Mouse (Mus musculus): Measurements from ENCODE around the gene Atf7ip.

Gene Atf7ip

DNA sequence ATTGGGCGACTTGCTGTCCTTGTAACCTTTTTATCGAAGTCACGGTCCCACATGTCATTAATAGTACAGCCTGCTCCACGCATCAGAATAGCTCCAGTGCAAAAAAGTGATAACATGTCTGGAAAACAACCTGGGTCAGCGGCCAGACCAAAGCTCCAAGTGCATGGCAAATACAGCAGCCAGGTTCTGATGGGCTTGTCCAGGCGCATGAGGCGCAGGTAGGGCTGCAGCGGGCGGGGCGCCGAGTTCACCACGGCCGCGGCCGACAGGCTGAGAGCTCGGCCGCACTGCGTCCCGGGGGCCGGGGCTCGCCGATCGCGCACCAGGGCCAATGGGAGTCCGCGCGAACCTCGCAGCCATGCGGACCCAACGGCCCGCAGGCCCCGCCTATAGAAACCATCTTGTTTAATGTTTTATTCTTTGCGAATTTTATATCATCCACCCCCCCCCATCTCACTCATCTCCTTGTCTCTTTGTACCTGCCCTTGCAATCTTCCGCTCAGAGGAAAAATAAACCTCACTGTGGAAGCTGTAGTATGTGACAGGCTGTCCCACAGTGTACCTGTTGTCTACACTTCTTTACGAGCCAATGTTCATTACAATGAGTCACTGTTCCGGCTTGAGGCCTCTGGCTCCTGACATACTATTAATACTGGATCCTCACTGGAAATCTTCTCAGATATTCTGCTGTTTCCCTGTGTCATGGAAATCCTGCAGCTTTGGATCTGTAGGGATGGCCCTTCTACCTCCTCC is 19.0 kb upstream of the Atf7ip start:
- DNase-seq, result no peak

DNA sequence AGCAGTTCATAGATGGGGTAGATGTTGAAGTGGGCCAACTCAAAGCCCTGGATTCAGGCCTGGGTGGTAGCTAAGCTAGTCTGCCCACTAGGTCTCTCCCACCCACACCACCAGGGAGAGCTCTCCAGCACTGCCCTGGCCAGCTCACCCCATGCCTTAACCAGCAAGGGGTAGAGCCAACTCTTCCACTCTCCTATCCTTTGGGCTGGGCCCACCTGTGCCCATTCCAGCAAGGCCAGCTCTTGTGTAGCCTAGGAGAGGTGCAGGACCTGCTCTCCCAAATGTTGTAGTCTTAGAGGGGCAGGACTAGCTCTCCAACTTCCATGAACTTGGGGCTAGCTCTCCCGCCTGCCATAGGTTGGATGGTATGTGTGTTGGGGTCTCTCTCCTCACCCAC is 18.4 kb upstream of the Atf7ip start:
- no peak for DNase-seq

DNA sequence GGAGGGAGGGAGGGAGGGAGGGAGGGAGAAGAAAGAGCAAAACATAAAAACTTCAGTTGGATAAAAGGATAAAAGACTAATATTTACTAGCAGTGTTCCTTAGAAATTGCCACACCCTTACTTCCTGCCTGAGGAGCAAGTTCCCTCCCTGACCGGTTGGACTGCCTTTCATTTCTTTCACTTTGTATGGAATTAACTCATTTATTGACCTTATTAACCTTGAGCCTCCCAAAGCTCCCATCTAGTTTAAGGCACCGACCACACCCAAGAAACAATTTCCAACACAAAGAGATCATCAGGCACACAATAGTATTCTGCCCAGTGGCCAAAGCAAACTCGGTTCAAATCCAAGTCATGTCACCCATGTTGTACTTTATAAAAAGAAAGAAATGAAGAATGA is 16.1 kb upstream of the Atf7ip start:
- no peak for DNase-seq

DNA sequence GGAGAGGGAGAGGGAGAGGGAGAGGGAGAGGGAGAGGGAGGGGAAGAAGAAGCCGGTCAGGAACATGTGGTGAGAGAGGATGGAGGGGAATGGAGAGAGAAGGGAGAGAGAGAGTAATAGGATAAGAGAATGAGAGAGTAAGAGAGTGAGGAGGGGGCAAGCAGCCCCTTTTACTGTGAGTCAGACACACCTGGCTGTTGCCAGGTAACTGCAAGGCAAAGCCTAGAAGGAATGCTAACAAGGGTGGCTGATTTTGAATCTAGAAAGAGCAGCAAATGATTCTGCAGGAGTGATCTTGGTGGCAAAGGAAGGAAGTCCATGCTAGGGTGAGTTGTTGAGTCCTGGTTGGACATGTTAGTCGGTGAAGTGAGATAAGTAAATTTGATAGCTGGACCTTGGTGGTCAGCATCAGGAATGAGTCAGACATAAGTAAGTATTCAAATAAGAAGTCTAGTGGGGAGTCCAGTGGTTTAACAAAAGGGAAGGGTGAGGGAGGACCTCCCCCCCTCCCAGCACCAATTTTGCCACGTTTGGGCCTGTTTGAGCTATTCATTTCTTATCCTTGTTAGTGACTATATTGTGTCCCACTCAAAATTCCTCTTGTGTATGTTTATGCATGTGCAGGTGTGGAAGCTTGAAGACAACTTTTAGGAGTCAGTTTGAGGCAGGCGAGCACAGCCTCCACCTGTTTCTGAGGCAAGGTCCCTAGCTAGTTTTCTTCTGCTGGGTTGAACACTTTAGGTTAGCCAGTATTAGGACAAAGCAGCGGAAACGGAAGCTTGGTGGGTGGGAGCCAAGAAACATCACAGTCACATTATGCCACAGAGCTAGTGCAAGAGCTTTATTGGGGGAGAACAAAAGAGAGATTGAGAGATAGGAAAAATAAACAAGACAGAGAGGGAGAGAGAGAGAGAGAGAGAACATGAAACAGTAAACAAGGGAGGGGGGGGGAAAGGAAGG is 15.2 kb upstream of the Atf7ip start:
- DNase-seq, result no peak

DNA sequence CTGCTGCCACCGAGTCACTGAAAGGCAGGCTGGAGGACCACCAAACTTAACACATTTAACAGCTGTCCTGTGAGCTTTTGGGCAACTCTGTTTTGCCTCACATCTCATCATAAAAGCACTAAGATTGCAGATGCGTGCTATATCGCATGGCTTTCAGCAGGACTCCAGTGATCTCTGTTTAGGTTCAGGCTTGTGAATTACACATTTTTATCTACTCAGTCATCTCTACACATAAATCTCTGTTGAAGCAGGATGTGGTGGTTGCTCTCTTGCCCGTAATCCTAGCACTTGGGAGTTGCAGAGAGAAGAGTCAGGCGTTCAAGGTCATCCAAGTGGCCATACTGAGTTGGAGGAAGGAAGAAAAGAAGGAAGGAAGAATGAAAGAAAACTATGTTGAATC is 14.3 kb upstream of the Atf7ip start:
- no peak for DNase-seq

DNA sequence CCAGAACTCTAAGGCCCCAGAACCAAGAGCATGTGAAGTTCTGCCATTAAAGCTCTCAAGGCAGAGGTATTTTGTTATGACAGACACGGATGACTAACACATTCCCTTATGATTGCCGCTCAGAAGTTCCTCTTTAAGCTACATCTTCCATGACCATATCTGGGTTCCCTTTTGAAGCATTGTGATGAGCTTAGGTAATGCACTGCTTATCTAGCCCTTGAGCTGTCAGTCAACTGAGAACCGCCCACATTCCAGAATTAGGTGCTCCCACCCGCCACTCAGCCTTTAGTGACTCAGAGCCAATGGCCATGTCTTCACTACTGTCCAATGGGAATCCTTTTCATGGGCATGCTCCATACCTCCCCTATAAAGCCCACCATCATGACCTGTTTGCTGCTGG is 13.7 kb upstream of the Atf7ip start:
- DNase-seq, result no peak

DNA sequence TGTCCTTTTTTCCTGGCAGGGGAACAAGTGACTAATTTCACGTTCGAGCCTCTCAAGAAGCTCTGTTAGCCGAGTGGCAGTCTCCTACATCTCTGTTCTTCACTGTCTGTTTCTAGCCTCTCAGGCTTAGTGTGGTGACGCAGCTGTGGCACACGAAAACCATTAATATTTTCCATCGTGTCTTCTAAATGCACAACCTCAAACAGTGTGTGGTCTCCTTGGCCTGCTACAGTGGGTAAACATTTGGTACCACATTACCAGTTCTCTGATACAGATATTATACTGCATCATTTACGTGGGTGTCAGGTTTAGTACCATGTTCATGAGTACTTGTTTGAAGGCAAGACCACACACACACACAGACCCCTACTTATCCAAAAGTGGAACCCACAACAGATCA is 12.5 kb upstream of the Atf7ip start:
- DNase-seq, result no peak

DNA sequence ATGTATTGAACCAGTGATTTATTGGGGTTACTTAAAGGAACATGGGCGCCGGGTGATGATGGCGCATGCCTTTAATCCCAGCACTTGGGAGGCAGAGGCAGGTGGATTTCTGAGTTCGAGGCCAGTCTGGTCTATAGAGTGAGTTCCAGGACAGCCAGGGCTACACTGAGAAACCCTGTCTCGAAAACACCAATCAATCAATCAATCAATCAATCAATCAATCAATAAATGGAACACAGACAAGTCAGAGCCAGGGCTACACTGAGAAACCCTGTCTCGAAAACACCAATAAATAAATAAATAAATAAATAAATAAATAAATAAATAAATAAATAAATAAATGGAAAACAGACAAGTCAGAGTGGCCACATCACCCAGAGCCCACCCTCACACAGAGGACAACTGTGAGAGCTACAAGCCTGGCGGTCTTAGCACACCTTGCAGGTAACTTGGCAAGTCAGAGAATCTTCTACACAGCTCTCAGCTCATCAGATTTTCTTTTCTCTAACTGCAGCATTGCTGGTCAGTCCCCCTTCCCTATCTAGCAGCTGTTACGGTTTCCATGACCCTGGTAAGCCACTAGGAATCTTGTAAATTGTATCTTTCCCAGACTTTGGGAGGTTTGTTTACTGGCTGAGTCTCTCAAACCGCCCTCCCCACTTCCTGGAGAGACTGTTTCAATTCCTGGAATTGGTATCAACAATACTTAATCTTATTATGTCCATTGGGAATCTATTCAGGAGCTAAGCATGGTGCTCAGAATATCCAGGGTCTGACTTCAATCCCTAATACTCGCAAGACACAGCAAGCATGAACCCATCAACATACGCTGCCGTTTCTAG is 11.8 kb upstream of the Atf7ip start:
- no peak for DNase-seq

DNA sequence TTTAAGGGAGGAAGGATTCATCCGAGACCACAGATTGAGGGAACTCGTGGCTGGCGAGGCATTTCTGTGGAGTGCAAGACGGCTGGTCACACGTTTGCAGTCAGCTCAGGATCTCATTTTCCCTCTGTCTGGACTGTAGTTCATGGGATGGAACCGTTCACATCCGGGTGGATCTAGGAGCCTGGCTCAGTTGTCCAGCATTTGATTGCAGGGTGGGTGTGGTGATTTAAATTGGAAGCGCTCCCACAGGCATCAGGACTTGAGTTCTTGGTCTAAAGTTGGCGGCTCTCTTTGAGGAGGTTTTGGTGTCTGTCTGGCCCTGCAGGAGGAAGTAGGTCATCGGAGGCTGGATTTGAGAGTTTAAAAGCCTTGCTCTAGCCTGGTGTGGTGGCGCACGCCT is 10.9 kb upstream of the Atf7ip start:
- DNase-seq, result no peak

DNA sequence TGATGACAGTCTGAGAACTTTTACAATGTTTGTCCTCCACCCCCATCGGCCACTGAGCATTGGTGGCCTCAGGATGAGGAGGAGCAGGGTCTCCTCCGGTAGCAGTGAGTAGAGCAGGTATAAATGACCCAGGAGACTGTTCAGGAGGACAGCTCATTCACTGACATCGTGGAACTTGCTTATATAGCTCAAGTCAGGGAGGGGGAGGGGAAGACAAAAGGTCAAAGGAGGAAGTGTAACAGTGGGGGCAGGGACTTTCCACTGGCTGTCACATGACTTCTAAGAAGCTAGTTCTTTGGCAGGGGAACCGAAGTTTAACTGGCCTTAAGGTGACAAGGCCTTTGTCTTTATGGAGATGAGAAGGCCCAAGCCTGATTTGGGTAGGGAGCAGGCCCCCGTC is 8.2 kb upstream of the Atf7ip start:
- DNase-seq, result no peak

DNA sequence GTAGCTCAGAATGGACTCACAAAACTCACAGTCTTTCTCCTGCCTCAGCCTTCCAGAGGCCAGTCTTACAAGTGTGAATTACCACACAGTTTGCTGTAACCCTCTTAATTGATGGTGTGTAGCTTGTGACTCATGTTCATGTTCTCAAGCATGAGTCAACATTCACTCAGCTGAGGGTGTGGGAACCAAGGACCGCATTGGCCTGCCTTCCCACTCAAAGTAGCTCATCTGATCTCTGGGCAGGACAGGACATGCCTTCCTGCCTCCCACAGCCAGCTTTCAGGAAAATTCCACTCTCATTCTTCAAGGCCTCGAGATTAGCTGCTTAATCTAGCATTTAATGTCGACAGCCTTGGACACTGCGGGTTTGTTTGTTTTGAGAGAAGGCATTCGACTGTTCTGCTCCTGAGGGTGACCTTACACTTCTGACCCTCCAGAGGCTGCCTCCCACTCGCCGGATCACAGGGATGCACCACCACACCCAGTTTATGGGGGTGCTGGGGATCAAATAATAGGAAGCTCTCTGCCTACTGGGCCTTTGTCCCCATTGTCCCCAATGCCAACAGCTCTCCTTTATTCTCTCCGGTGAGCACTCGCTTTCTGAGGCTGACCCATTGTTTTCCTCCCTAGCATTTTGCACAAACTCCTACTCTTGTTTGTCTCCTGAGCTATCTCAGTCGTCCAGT is 6.5 kb upstream of the Atf7ip start:
- DNase-seq, result no peak

DNA sequence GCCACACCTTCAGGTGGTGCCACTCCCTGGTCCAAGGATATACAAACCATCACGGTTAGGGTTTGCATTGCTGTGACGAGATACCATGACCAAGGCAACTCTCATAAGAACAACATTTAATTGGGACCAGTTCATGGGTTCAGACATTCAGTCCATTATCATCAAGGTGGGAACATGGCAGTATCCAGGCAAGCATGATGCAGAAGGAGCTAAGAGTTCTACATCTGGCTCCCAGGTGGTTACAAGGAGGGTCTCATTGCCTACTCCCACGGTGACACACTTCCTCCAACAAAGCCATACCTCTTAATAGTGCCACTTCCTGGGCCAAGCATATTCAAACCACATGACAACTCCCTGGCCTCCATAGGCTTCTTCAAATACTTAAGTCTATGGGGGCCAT is 2.7 kb downstream of the Atf7ip start:
- DNase-seq, result no peak

DNA sequence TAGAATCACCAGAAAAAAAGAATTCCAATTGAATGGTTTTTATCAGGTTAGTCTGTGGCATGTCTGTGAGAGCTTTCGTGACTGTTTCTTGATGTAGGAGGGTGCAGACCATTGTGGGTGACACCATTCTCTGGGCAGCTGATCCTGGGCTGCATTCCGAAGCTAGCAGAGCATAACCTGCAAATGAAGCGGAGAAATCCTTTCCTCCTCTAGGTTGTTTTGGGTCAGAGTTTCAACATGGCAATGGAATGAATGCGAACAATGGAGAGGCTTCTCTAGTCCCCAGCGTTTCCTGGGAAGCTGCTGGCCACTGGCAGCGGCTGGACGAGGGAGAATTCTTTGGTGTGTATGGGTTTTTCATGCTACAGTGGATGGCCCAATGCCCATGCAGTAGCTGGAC is 5.0 kb downstream of the Atf7ip start:
- DNase-seq, result no peak

DNA sequence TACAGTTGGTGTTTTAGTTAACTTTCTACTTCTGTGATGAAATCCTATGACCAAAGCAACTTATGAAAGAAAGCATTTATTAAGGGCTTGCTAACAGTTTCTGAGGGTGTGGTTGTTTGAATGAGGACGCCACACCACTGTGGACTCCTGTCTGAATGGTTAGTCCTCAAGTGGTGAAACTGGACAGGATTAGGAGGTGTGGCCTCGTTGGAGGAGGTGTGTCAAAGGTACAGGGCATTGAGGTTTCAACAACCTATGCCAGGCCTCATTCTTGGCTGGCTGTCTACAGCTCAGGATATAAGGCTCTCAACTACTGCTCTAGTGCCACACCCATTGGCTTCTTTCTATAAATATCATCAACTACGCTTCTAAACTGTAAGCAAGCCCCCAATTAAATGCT is 6.4 kb downstream of the Atf7ip start:
- no peak for DNase-seq

DNA sequence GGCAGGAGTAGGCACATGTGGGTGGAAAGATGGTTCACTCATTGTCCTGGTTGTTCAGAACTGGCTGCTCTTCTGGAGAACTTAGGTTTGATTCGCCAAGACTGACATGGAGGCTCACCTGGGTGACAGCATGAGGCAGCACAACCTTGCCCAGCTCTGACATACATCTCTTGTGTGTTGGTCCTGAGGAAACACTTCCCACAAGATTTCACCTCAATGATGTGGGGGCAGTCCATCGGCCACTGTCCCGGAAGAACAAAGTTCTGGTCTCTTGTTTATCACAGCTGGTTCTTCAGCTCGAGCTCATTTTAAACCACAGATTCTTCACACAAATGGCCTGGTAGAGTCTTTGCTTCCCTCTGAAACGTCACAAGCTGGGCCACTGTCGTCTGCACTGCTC is 10.7 kb downstream of the Atf7ip start:
- no peak for DNase-seq

DNA sequence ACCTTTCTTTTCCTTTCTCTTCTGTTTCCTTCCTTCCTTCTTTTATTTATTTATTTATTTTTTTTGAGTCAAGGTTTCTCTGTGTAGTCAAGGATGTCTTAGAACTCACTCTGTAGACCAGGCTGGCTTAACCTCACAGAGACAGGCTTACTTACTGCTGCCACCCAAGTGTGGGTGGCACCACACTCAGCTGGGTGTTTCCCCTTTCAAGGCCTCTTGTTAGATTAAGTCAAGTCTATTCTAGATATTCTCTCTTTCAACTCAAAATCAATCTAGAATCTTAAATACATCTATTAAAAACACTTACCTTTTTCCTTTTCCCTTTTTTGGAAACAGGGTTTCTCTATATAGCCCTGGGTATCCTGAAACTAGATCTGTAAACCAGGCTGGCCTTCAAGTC is 11.3 kb downstream of the Atf7ip start:
- DNase-seq, result no peak

DNA sequence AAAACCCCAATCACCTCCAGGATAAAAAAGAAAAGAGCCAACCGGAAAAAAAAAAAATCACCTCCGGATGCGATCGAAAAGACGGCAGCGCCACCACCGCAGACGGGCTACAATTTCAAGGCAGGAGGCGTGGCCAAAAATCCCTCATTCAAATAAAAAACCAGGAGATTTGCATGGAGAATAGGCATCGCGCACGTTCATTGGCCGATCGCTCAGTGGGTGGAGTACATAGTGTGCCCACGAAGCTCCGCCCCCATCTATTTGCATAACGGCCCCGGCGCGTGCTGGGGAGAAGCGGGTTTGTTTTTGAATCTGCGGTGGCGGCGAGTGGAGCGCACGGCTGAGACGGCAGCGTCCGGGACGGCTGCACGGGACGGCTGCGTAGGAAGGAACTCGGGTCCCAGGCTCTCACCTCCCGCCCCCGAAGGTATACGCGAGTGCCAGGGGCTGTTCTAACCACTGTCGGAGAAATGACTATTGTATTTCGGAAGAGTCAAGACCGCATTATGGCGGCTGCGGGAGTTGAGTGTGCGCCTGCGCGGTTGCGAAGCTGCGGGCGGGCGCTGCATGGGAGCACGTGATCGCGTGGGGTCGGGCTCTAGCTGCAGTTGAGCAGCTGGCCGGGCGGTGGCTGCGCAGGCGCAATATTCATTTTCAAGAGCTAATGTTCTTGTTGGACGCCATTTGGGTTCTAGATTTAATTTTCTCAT is 12.7 kb downstream of the Atf7ip start:
- peak; percentile 96 for DNase-seq

DNA sequence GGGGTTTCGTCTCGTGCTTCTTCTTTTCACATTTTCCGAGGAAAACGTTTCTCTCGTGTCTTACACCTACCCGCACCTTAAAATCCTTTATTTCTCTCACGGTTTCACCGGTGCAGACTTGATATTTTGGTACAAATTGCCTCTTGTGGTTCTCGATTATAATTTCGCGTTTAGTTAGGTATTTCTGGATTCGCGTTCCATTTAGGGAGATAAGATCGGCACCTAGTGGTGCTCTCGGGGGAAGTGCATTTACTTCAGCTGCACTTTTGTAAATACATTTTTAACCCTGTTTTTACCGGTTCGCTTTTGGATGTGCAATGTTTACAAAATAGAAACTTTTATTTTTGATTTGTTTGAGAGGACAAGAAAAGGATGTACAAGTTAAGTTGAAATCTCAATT is 13.3 kb downstream of the Atf7ip start:
- no peak for DNase-seq

DNA sequence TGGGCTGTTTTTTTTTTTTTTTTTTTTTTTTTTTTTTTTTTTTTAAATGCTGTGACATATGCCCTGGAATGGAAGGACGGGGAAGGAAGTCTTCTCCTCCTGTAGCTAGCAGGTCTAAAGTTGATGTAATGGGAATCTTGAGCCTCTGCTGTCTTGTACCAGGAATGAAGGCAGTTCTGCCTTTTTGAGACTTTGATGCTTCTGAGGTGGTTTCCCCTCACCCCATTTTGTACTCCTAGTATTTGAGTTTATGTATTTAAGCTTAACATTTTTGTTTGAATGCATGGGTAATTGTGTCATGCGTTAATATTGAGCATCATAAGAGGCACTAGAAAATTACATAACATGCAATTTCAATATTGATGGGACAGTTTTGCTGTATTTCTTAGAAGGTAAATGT is 14.4 kb downstream of the Atf7ip start:
- no peak for DNase-seq

DNA sequence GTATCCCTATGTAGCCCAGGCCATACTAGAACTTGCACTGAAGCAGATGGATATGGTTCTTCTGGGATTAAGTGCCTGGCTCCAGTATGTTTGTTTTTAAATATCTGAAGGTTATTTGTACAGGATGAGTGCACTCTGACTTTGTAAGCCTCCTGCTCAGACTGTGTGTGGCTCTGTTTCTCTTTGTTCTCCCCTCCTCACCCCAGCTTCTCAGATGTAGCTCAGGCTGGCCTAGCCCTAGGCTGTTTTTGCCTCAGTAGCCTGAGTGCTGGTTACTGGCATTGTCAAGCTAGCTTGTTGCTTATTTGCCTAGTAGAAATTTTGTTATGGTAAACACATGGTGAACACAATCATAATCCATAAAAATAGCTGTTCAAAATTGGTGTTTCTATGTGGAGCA is 15.7 kb downstream of the Atf7ip start:
- DNase-seq, result no peak

DNA sequence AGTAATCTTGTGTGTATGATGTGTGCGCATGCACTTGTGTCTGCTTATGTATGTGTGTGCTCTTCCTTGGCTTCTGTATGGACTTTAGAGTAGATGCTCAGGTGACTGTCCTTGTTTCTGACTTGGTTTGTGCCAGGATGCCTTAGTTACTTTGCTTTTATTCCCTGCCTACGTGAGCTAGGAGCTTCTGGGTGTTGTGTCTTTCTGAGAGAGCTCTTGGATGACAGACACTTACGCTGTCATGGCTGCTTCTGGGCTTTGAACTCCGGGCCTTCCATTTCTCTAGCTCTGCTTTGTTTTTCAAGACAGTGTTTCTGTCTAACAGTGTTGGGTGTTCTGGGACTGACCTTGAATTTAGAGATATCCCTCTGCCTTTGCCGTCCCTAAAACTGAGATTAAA is 16.7 kb downstream of the Atf7ip start:
- no peak for DNase-seq

DNA sequence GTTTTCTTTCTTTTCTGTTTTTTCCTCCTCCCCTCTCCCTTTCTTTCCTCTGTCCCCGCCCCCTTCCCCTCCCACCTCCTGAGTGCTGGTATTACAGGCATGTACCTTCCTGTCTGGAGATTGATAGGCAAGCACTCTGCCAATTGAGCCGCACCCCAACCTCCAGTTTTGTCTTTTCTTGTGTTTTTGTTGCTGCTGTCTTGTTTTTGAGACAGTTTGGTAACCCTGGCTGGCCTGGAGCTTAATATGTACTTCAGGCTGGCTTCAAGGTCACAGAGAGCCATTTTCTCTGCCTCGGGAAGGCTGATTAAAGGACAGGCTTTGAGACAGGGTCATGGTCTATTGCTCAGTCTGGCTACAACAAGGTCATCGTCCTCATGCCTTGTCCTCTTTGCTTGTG is 18.8 kb downstream of the Atf7ip start:
- no peak for DNase-seq

Data from right cerebral cortex, postnatal 14 days (tissue).